Mouse (Mus musculus) heart, postnatal 0 days (tissue): Measurements from ENCODE around the gene Psmb7.

Experiments
- CTCF ChIP-seq: IDR thresholded peaks from 2 replicates; pipeline ENCODE4 v1.5.1; 2016; ENCODE audit warnings: antibody characterized with exemption, control low read depth, low read depth
- EP300 ChIP-seq: IDR thresholded peaks from 2 replicates; pipeline ENCODE4 v1.6.1; 2016; ENCODE audit warnings: antibody characterized with exemption, low read depth

DNA sequence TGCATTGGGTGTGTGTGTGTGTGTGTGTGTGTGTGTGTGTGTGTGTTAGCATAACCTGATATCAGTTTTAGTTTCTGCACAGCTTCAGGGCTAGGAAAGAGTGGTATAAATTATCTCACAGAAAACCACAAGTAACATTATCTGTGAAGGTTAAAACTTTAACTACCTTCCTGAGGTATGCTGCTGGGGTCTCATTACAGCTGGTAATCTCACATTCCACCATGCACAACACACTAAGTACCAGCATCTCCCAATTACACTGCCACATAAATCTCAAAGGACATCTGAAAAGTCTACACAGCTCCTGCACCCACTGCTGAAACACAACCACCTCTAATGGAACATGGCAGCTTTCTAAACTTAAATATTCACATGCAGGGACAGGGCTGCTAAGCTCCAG, 43.0 kb downstream of the Psmb7 start:
- TF ChIP-seq CTCF (no peak), EP300 (no peak)
